Mouse (Mus musculus) heart, adult 2 months (tissue): ENCODE data around the gene Phpt1.

Source experiments
- CTCF ChIP-seq: fragments of 200-600 bp; IDR thresholded peaks from 2 replicates; pipeline ENCODE4 v1.8.1; 2022; ENCODE audit warnings: antibody characterized with exemption, mild to moderate bottlenecking, moderate library complexity
- EP300 ChIP-seq: fragments of 200-500 bp; IDR thresholded peaks from 2 replicates; pipeline ENCODE4 v1.6.1; 2011; ENCODE audit warnings: low read depth, low read length, control low read depth; ENCODE audit not compliant: insufficient read depth
- POLR2A ChIP-seq: fragments of 200-500 bp; IDR thresholded peaks from 2 replicates; pipeline ENCODE4 v1.6.1; 2011; ENCODE audit warnings: mild to moderate bottlenecking, low read depth, low read length, control low read depth; ENCODE audit not compliant: insufficient read depth

- TF ChIP-seq POLR2A (no peak), CTCF (no peak), EP300 (no peak)
Observed at GRCm38 (mm10) chr2:25561946-25562345, 13.1 kb downstream of the Phpt1 start.
